Mouse (Mus musculus): ENCODE results near the gene Gk2.

GRCm38 (mm10) chr5:97415837-97416236, 41.0 kb downstream of the Gk2 start:
- TF ChIP-seq CTCF (IDR thresholded peaks at IDR 0.05; ENCODE audit: control insufficient read depth, insufficient read depth, low read length) (no peak), POLR2A (IDR thresholded peaks at IDR 0.05; ENCODE audit: borderline replicate concordance, control insufficient read depth, low read depth, low read length) (no peak)
